Mouse (Mus musculus): ENCODE measurements at regions not wholly inside any gene's neighbourhood (a gene's known extent, or its start where the extent isn't known, plus 50 kb on each side); places are given as distances from the start of the nearest gene placed in this dataset.

- DNase-seq (ENCODE audit: inconsistent age in 2 of 2, low spot score in 1 of 2), result no peak
Observed at GRCm38 (mm10) chrX:47330969-47331368, 561.8 kb downstream of the Smarca1 start.

DNA sequence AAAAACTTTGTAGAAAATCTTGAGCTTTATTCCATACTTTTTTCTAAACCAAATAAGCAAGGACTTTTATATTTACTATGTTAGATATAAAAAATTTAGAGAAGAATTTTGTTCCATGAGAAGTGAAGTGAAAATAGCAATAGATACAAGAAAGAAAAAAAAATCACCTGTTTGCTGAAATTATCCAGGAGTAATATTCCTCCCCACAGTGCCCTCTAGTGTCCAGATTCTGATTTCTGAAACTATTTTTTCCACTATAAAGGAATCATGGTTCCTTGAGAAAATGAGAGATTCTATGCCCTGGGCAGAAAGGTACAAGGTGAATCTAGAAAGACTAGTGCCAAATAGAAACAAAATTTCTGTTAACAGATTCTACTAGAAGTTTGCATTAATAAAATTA, 564.0 kb downstream of the Smarca1 start:
- DNase-seq (ENCODE audit: inconsistent age in 2 of 2, low spot score in 1 of 2), result peak in 1 of 2 experiments; percentile 31

- DNase-seq (ENCODE audit: inconsistent age in 2 of 2, low spot score in 1 of 2), result no peak
Observed at GRCm38 (mm10) chrX:47315810-47316209, 577.0 kb downstream of the Smarca1 start.

DNA sequence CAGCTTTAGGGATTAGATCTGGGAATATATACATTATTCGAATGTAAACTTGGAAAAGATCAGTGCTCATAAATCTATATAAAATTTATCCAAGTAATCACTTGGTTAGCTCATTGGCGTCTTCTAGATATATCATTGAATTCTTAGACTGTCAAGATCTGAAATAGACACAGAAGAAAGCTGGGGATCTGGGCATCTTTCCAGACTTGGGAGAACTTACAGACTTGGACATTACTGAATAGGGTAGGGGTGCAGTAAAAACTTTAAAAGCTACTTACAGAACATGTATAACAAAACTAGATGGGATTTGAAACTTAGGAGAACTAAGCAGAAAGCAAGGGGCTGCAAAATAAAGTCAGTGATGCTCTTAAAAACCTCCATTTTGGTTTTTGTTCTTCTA, 585.6 kb downstream of the Smarca1 start:
- DNase-seq (ENCODE audit: inconsistent age in 2 of 2, low spot score in 1 of 2), result no peak

- no peak for DNase-seq (ENCODE audit: inconsistent age in 2 of 2, low spot score in 1 of 2)
Observed at GRCm38 (mm10) chrX:47303547-47303946, 589.2 kb downstream of the Smarca1 start.

GRCm38 (mm10) chrX:47292548-47293147, 600.1 kb downstream of the Smarca1 start:
- DNase-seq (ENCODE audit: inconsistent age in 2 of 2, low spot score in 1 of 2), result peak; percentile 2 to 25
